In the genomic region with DNA sequence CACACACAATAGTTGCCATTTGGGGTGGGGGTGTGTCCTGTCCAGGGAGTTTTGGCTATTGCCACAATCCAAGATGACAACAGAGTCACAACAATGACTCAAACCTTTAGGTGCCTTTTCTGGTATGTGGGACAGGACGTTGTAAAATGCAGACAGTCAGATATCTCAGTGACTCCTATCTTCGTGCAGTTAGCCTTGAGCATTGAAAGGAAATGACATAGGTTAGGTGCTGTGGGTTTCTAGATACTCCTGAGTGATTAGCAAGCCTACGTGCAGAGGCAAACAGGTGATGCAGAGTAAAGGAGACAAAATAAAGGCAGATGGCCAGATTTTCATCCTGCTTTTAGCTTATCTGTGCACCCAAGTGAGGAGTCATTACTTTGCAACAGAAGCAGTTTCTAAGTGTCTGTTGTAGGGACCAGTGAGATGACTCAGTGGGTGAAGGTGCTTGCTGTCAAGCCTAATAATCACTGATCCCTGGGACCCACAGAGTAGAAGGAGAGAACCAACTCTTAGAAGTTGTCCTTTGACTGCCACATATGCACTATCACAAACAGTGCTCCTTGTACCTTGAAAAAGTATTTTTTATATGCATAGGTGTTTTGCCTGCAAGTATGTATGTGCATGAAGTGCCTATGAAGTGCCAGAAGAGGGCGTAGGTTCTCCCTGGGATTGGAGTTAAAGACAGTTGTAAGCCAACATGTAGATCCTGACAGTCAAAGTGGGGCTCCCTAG, we compare ENCODE assay signal across 13 mouse cellular contexts. TPM values are rescaled to one million over a fixed set of nuclear protein-coding genes. Genes with fewer than 3 reads are reported as not detected.
A peak's percentile ranks its signal among the peaks of the same experiment; 100 is the strongest.
DNase-seq lines count a peak whose midpoint lies in the region; ATAC-seq and TF ChIP-seq lines count a peak whose summit lies in the region.
"Had no signal": no experiment of that assay in that cellular context is flagged by ENCODE, and none has a peak within 500 bp of the region (broad histone marks: within the 10 kb centered on the region; RNA-seq: fewer than 3 reads in every experiment).

No protein-coding gene starts in this region.

- WGBS in kidney, postnatal 0 days = 66% methylated on average over 4 of the region's 4 CpGs
- WGBS in bone marrow, adult 2 months = 32% methylated on average over 4 of the region's 4 CpGs
- 52% methylated on average over 4 of the region's 4 CpGs for WGBS in small intestine, adult 2 months
- 75% methylated on average over 4 of the region's 4 CpGs for WGBS in midbrain, embryonic 11.5 days

- H3K9ac ChIP-seq in kidney, postnatal 0 days (ENCODE audit: low read depth, low read length) = no peak overlapping the region
- no peak overlapping the region for H3K9ac ChIP-seq in midbrain, embryonic 11.5 days (ENCODE audit: low read length)
- H3K9ac ChIP-seq: midbrain, embryonic 15.5 days had no signal

- no peaks in the 10 kb centered on the region for H3K4me1 ChIP-seq in kidney, postnatal 0 days (replicated peaks; ENCODE audit: insufficient read depth, low read length)
- peaks cover 2% of the 10 kb centered on the region; the same call in 1 of the 2 replicates for H3K4me1 ChIP-seq in bone marrow, adult 2 months (ENCODE audit: control insufficient read depth, insufficient read depth, low read length)
- no peaks in the 10 kb centered on the region for H3K4me1 ChIP-seq in small intestine, adult 2 months (ENCODE audit: control insufficient read depth, insufficient read depth, insufficient read length, low read length)
- no peaks in the 10 kb centered on the region for H3K4me1 ChIP-seq in midbrain, embryonic 11.5 days (ENCODE audit: control insufficient read depth, insufficient read depth, low read length)
- H3K4me1 ChIP-seq: limb, embryonic 10.5 days; midbrain, embryonic 15.5 days had no signal

- no peak for TF ChIP-seq POLR2A in bone marrow, adult 2 months (IDR thresholded peaks at IDR 0.05; ENCODE audit: borderline replicate concordance, control insufficient read depth, low read depth, low read length)
- no peak for TF ChIP-seq POLR2A in small intestine, adult 2 months (IDR thresholded peaks at IDR 0.05; ENCODE audit: low read depth, low read length)

- no peak overlapping the region for H3K27ac ChIP-seq in kidney, postnatal 0 days
- H3K27ac ChIP-seq in bone marrow, adult 2 months (ENCODE audit: control insufficient read depth, insufficient read depth, low read depth, low read length, poor library complexity) = peak overlapping the region; percentile 48; the same call in 1 of the 2 replicates
- H3K27ac ChIP-seq in small intestine, adult 2 months (ENCODE audit: insufficient read depth, low read depth, low read length) = peak overlapping the region; percentile 63
- H3K27ac ChIP-seq in midbrain, embryonic 11.5 days (ENCODE audit: low read depth, low read length) = no peak overlapping the region
- H3K27ac ChIP-seq: limb, embryonic 10.5 days; midbrain, embryonic 15.5 days had no signal

- H3K27me3 ChIP-seq in kidney, postnatal 0 days (ENCODE audit: insufficient read depth, low read length) = no peaks in the 10 kb centered on the region
- no peaks in the 10 kb centered on the region for H3K27me3 ChIP-seq in small intestine, adult 2 months (ENCODE audit: control insufficient read depth, insufficient read depth, low read length)
- no peaks in the 10 kb centered on the region; the same call in 1 of the 2 replicates for H3K27me3 ChIP-seq in midbrain, embryonic 11.5 days (ENCODE audit: control insufficient read depth, insufficient read depth, low read length)
- H3K27me3 ChIP-seq: midbrain, embryonic 15.5 days had no signal

- peak; percentile 57 for TF ChIP-seq CTCF in kidney, postnatal 0 days (IDR thresholded peaks at IDR 0.05; ENCODE audit: low read depth)
- TF ChIP-seq CTCF in bone marrow, adult 2 months (IDR thresholded peaks at IDR 0.05; ENCODE audit: control insufficient read depth, insufficient read depth, low read length) = no peak
- TF ChIP-seq CTCF in small intestine, adult 2 months (IDR thresholded peaks at IDR 0.05; ENCODE audit: extremely low read depth, insufficient read length, insufficient replicate concordance, low read depth, low read length) = no peak

- H3K36me3 ChIP-seq in kidney, postnatal 0 days (ENCODE audit: insufficient read depth, low read length) = no peaks in the 10 kb centered on the region
- no peaks in the 10 kb centered on the region for H3K36me3 ChIP-seq in small intestine, adult 2 months (ENCODE audit: control insufficient read depth, insufficient read depth, low read length)
- no peaks in the 10 kb centered on the region for H3K36me3 ChIP-seq in midbrain, embryonic 11.5 days (ENCODE audit: control insufficient read depth, insufficient read depth, low read length)
- H3K36me3 ChIP-seq: limb, embryonic 10.5 days; midbrain, embryonic 15.5 days had no signal

- no peak overlapping the region for H3K4me2 ChIP-seq in kidney, postnatal 0 days (ENCODE audit: low read length)
- H3K4me2 ChIP-seq in midbrain, embryonic 11.5 days = no peak overlapping the region
- H3K4me2 ChIP-seq: midbrain, embryonic 15.5 days had no signal

- no peak for DNase-seq in kidney, postnatal 0 days (ENCODE audit: low spot score)
- no peak for DNase-seq in kidney, adult 18-20 months
- DNase-seq in Muller cell, postnatal 12 days (ENCODE audit: inconsistent ontology term) = no peak
- DNase-seq in cerebellum, adult 18-20 months = no peak
- DNase-seq in midbrain, embryonic 11.5 days (ENCODE audit: low spot score, missing footprints) = no peak
- DNase-seq: heart, adult 18-20 months; heart, postnatal 4 days; kidney, adult 8-10 months had no signal

- H3K4me3 ChIP-seq in kidney, postnatal 0 days (replicated peaks; ENCODE audit: low read depth, low read length) = no peak overlapping the region
- no peak overlapping the region for H3K4me3 ChIP-seq in bone marrow, adult 2 months (replicated peaks; ENCODE audit: control insufficient read depth, low read depth, low read length)
- H3K4me3 ChIP-seq in small intestine, adult 2 months (ENCODE audit: low read depth, low read length) = no peak overlapping the region
- H3K4me3 ChIP-seq in midbrain, embryonic 11.5 days (ENCODE audit: low read depth, low read length) = no peak overlapping the region
- H3K4me3 ChIP-seq: limb, embryonic 10.5 days; midbrain, embryonic 15.5 days had no signal

- no peaks in the 10 kb centered on the region for H3K9me3 ChIP-seq in kidney, postnatal 0 days (replicated peaks; ENCODE audit: low read length)
- no peaks in the 10 kb centered on the region for H3K9me3 ChIP-seq in midbrain, embryonic 11.5 days (ENCODE audit: control insufficient read depth, low read length)
- H3K9me3 ChIP-seq: limb, embryonic 10.5 days; midbrain, embryonic 15.5 days had no signal

- no peak for ATAC-seq in kidney, postnatal 0 days (replicated peaks; ENCODE audit: low FRiP score, low read depth)
- peak; percentile 75 for ATAC-seq in CD4-positive, CD25-positive, alpha-beta regulatory T cell, adult 4 months
- no peak for ATAC-seq in midbrain, embryonic 11.5 days (ENCODE audit: low FRiP score)
- ATAC-seq: midbrain, embryonic 15.5 days had no signal

RNA-seq across cellular contexts. Expression of gene Sh3kbp1, which starts 50.7 kb away (rescaled TPM):
- 31.5 and 32.2 TPM in 2 replicates for polyA plus RNA-seq in kidney, postnatal 0 days (2015; fragmentation: Nextera tagmentation; extraction: Ambion mirVana)
- polyA plus RNA-seq in CD4-positive, CD25-positive, alpha-beta regulatory T cell, adult 4 months (2017; shearing (Covaris generic)) = 100 to 1,000 TPM; 330 to 401 TPM
- polyA plus RNA-seq in bone marrow, adult 2 months (2011; ENCODE audit: insufficient read depth, insufficient read length, low replicate concordance, missing spikeins) = 15.7 and 32.2 TPM in 2 replicates
- 2.7 and 4.4 TPM in 2 replicates for polyA plus RNA-seq in small intestine, adult 2 months (2012; rRNA removed)
- 35.4 and 39.6 TPM in 2 replicates for polyA plus RNA-seq in midbrain, embryonic 11.5 days (2014; fragmentation: Nextera tagmentation; extraction: Ambion mirVana)

Comparison
In these comparisons a context has a peak if more than half of its experiments do, and no peak if none do; other contexts are left out.
1. H3K27ac ChIP-seq: peak in bone marrow, adult 2 months (single experiment) and small intestine, adult 2 months (single experiment); none in kidney, postnatal 0 days (single experiment) and midbrain, embryonic 11.5 days (single experiment).